Mouse (Mus musculus) embryonic stem cell, embryonic (primary cell): ENCODE results near the gene Grin3b.

Source experiments
- CTCF ChIA-PET, 4 experiments: fragments of 300-600 bp in 2 of 4; fragments of 350-600 bp in 2 of 4; sonication (Branson Sonifier 250); formaldehyde crosslinking; loops; one replicate each; lab custom pipeline; 2022; ENCODE audit warnings: inconsistent platforms in 2 of 4; lab: Charles Lee
- POLR2A ChIA-PET, 4 experiments: fragments of 300-600 bp in 2 of 4; fragments of 350-600 bp in 2 of 4; sonication (Branson Sonifier 250); formaldehyde crosslinking; loops; one replicate each; lab custom pipeline; 2022; ENCODE audit warnings: antibody characterized with exemption in 4 of 4, inconsistent platforms in 1 of 4; lab: Charles Lee

Gene Grin3b

GRCm38 (mm10) chr10:80018739-80019297, 48.3 kb downstream of the Grin3b start:
- ChIA-PET CTCF (interaction anchor here in 2 of 4 experiments (0.6 to 1.2 kb wide), 9 partner anchors 9 to 250 kb away, joined by 3 to 11 read pairs (median 3); partner anchors contain the start of genes Midn (in 1 of the 2) and Tmem259 (in 1 of the 2)), POLR2A (interaction anchor here (0.6 to 9.6 kb wide), 29 partner anchors 9 to 165 kb away, joined by 3 to 102 read pairs (median 4); partner anchors contain the start of genes Med16 (in 1 of the 4), Ptbp1 (in 1 of the 4), Tmem259 (in 1 of the 4) and Wdr18 (in 1 of the 4))

- ChIA-PET CTCF (interaction anchor here in 1 of 4 experiments (0.6 to 1.8 kb wide), 5 partner anchors 9 to 129 kb away, joined by 3 to 8 read pairs (median 3); partner anchors contain the start of gene Midn), POLR2A (interaction anchor here (0.6 to 9.6 kb wide), 31 partner anchors 9 to 148 kb away, joined by 3 to 102 read pairs (median 5); partner anchors contain the start of genes Med16 (in 1 of the 4), Polr2e (in 1 of the 4), Tmem259 (in 1 of the 4) and Wdr18 (in 1 of the 4))
Measured at GRCm38 (mm10) chr10:80019471-80020131, 49.1 kb downstream of the Grin3b start.

- POLR2A ChIA-PET, result interaction anchor here in 3 of 4 experiments (0.8 to 9.6 kb wide), 24 partner anchors 8 to 148 kb away, joined by 3 to 102 read pairs (median 5); partner anchors contain the start of genes Med16 (in 1 of the 3) and Wdr18 (in 1 of the 3)
- CTCF ChIA-PET, result interaction anchor here in 1 of 4 experiments (0.7 to 1.8 kb wide), 5 partner anchors 16 to 32 kb away, joined by 3 to 8 read pairs (median 3); no protein-coding TSS in a partner anchor
Measured at GRCm38 (mm10) chr10:80020191-80020590, 49.7 kb downstream of the Grin3b start.

- POLR2A ChIA-PET, result interaction anchor here in 3 of 4 experiments (0.8 to 9.6 kb wide), 23 partner anchors 8 to 147 kb away, joined by 3 to 102 read pairs (median 5); partner anchors contain the start of genes Med16 (in 1 of the 3) and Wdr18 (in 1 of the 3)
Measured at GRCm38 (mm10) chr10:80020603-80021319, 50.2 kb downstream of the Grin3b start.

GRCm38 (mm10) chr10:80021320-80021641, 50.8 kb downstream of the Grin3b start:
- ChIA-PET POLR2A (interaction anchor here in 3 of 4 experiments (0.8 to 9.6 kb wide), 15 partner anchors 9 to 147 kb away, joined by 3 to 102 read pairs (median 4); partner anchors contain the start of gene Wdr18 (in 1 of the 3)), CTCF (interaction anchor here (0.6 to 1.2 kb wide), 13 partner anchors 10 to 977 kb away, joined by 3 to 9 read pairs (median 3); partner anchors contain the start of gene Stk11 (in 1 of the 4))

More at GRCm38 (mm10) chr10:80020603-80021319, 50.2 kb downstream of the Grin3b start:
- CTCF ChIA-PET, result interaction anchor here (0.6 to 1.8 kb wide), 14 partner anchors 10 to 978 kb away, joined by 3 to 9 read pairs (median 3); partner anchors contain the start of gene Stk11 (in 1 of the 4)

- POLR2A ChIA-PET, result no interaction called here
- CTCF ChIA-PET, result no interaction called here
Measured at GRCm38 (mm10) chr10:80022164-80022563, 51.6 kb downstream of the Grin3b start.

GRCm38 (mm10) chr10:80022806-80023205, 52.3 kb downstream of the Grin3b start:
- ChIA-PET CTCF (interaction anchor here in 2 of 4 experiments (0.6 to 0.9 kb wide), 3 partner anchors 32 to 1979 kb away, joined by 3 to 14 read pairs (median 4); no protein-coding TSS in a partner anchor), POLR2A (interaction anchor here (0.6 to 25.5 kb wide), 6 partner anchors 8 to 27 kb away, joined by 3 to 641 read pairs (median 6); partner anchors contain the start of genes Gpx4 (in 1 of the 4) and Polr2e (in 1 of the 4))

GRCm38 (mm10) chr10:80023758-80024157, 53.2 kb downstream of the Grin3b start:
- ChIA-PET CTCF (interaction anchor here in 3 of 4 experiments (0.6 to 0.9 kb wide), 6 partner anchors 9 to 241 kb away, joined by 3 to 16 read pairs (median 3); no protein-coding TSS in a partner anchor), POLR2A (interaction anchor here in 3 of 4 experiments (0.6 to 25.5 kb wide), 10 partner anchors 7 to 188 kb away, joined by 3 to 641 read pairs (median 4); partner anchors contain the start of genes Arhgap45 (in 1 of the 3), Cirbp (in 1 of the 3), Gpx4 (in 1 of the 3) and Polr2e (in 1 of the 3))

- CTCF ChIA-PET, result interaction anchor here in 3 of 4 experiments (0.6 to 2.8 kb wide), 3 partner anchors 9 to 40 kb away, joined by 3 to 16 read pairs (median 9); partner anchors contain the start of gene Tmem259 (in 1 of the 3)
- POLR2A ChIA-PET, result interaction anchor here in 3 of 4 experiments (0.6 to 25.5 kb wide), 12 partner anchors 8 to 187 kb away, joined by 3 to 641 read pairs (median 4); partner anchors contain the start of genes Arhgap45 (in 2 of the 3), Cirbp (in 1 of the 3), Gpx4 (in 1 of the 3) and Polr2e (in 1 of the 3)
Measured at GRCm38 (mm10) chr10:80024229-80025043, 53.9 kb downstream of the Grin3b start.

- CTCF ChIA-PET, result interaction anchor here in 1 of 4 experiments (2.8 kb wide), 1 partner anchor 41 kb away, joined by 9 read pairs; the partner anchor contains the start of gene Tmem259
- POLR2A ChIA-PET, result interaction anchor here in 2 of 4 experiments (0.9 to 25.5 kb wide), 6 partner anchors 8 to 40 kb away, joined by 3 to 641 read pairs (median 33); partner anchors contain the start of genes Arhgap45 (in 2 of the 2), Gpx4 (in 1 of the 2), Polr2e (in 1 of the 2) and Tmem259 (in 1 of the 2)
Measured at GRCm38 (mm10) chr10:80025044-80025347, 54.5 kb downstream of the Grin3b start.

- ChIA-PET POLR2A (interaction anchor here in 3 of 4 experiments (0.6 to 29.7 kb wide), 15 partner anchors 9 to 348 kb away, joined by 3 to 849 read pairs (median 7); partner anchors contain the start of genes Arhgap45 (in 2 of the 3), Gpx4 (in 2 of the 3), Polr2e (in 2 of the 3) and Tmem259 (in 1 of the 3)), CTCF (interaction anchor here in 1 of 4 experiments (2.8 kb wide), 1 partner anchor 41 kb away, joined by 9 read pairs; the partner anchor contains the start of gene Tmem259)
Measured at GRCm38 (mm10) chr10:80025463-80025862, 54.9 kb downstream of the Grin3b start.

- POLR2A ChIA-PET, result interaction anchor here in 3 of 4 experiments (0.6 to 29.7 kb wide), 24 partner anchors 8 to 348 kb away, joined by 3 to 849 read pairs (median 4); partner anchors contain the start of genes Tmem259 (in 3 of the 3), Arhgap45 (in 2 of the 3), Gpx4 (in 2 of the 3) and Polr2e (in 2 of the 3)
Measured at GRCm38 (mm10) chr10:80025889-80026288, 55.4 kb downstream of the Grin3b start.

More at GRCm38 (mm10) chr10:80025889-80026288, 55.4 kb downstream of the Grin3b start:
- CTCF ChIA-PET, result interaction anchor here in 1 of 4 experiments (0.7 to 2.8 kb wide), 3 partner anchors 12 to 42 kb away, joined by 3 to 9 read pairs (median 3); partner anchors contain the start of gene Tmem259
